Mouse (Mus musculus): ENCODE data around the gene Hnrnpa1. TPM values are rescaled to one million over a fixed set of nuclear protein-coding genes. Genes with fewer than 3 reads are reported as not detected.

Hnrnpa1 gene
- total RNA-seq, 2 experiments from 2014 or later, result 236 to 247 TPM

DNA sequence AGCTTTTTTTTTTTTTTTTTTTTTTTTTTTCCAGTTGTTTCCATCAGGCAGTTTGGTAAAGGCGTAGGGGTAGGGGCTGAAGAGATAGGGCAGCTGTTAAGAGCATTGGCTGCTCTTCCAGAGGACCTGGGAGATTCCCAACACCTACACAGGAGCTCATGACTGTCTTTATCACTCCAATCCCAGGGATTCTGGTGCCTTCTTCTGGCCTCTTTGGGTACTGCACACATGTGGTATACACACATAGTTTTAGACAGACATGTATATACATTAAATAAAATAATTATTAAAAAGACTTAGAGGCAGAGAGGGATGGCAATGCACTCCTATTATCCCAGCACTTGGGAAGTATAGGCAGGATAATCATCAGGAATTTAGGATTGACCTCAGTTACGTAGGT lies 53.1 kb downstream of the Hnrnpa1 start:
- intact Hi-C loops (cut with DNase I), result no loop called here
- no peak for DNase-seq (ENCODE audit: low spot score in 2 of 2)

DNA sequence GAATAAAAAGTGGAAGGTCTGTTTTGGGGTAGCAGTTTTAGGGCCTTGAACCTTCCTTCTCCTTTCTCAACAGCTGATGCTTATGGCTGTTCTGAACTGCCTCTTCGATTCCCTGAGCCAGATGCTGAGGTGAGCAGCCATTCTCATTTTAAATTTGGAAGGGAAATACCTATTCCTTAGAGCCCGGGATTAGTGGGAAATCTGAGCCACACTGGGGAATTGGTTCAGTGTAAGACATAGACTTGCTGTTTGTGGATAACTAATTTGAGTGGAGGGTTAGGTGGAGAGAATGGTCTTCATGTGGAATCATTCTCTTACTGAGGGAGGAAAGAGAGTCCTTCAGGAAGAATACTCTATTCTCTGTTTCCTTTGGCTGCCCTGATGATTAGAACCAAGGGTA lies 54.4 kb downstream of the Hnrnpa1 start:
- DNase-seq (ENCODE audit: low spot score in 2 of 2), result no peak
- intact Hi-C loops (cut with DNase I), result no loop called here

DNA sequence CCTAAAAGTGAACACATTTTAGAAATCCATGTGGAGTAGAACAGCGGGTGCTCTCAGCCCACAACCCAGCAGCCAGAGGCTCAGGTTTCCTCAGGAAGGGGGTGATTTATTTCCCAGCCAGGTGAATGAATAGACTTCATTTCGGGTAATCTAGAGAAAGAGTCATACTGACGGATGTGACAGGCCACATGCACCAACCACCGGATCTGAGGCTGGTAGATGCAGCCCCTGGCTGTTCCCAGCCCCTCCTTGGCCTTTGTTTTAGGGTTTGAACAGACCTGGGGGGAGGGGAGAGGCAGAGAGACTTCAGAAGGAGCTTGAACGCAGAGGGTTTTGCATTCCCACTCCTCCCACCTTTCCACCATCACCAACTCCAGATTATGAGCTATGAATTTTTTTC lies 55.6 kb downstream of the Hnrnpa1 start:
- no peak for DNase-seq (ENCODE audit: low spot score in 2 of 2)
- intact Hi-C loops (cut with DNase I), result no loop called here

Small RNA genes within 50 kb of the gene (microRNA-seq; reads per million reads assigned to microRNA genes)
- 99.6 to 114 reads per million in 2 experiments for gene Mir148b

Other genes starting within 250 kb of the Hnrnpa1 start
- not detected for gene Hoxc8, start 249.8 kb upstream of the Hnrnpa1 start, total RNA-seq (2021)
- not detected for gene Hoxc6, start 242.2 kb upstream of the Hnrnpa1 start, total RNA-seq (2021)
- gene Hoxc4, start 221.5 kb upstream of the Hnrnpa1 start, total RNA-seq (2021), result not detected
- gene Smug1, start 73.3 kb upstream of the Hnrnpa1 start, total RNA-seq (2021), result 10 to 100 TPM; 16.2 to 17.4 TPM
- gene Cbx5, start 616 bp upstream of the Hnrnpa1 start, total RNA-seq (2021), result 100 to 1,000 TPM; 152 to 162 TPM
- gene Nfe2, start 18.0 kb downstream of the Hnrnpa1 start, total RNA-seq (2021), result not detected
- gene Copz1, start 32.3 kb downstream of the Hnrnpa1 start, total RNA-seq (2021), result 100 to 1,000 TPM; 107 to 114 TPM
- 1 to 10 TPM; 1.0 to 1.1 TPM for gene Gpr84, start 70.2 kb downstream of the Hnrnpa1 start, total RNA-seq (2021)
- 10 to 100 TPM; 59.8 to 63.2 TPM for gene Zfp385a, start 99.7 kb downstream of the Hnrnpa1 start, total RNA-seq (2021)
- gene Itga5, start 126.3 kb downstream of the Hnrnpa1 start, total RNA-seq (2021), result 1 to 10 TPM; 5.1 to 6.1 TPM
- under 1 TPM in 1 of 2 experiments, not detected in 1; 0.55 TPM for gene Gtsf1, start 190.0 kb downstream of the Hnrnpa1 start, total RNA-seq (2021)
- gene Gtsf2, start 208.0 kb downstream of the Hnrnpa1 start, total RNA-seq (2021), result not detected
- gene Nckap1l, start 213.4 kb downstream of the Hnrnpa1 start, total RNA-seq (2021), result 10 to 100 TPM; 11.0 to 11.8 TPM

All from left cerebral cortex, postnatal 14 days (tissue).